Mouse (Mus musculus) embryonic stem cell, embryonic (primary cell): ENCODE data around the gene Ispd.

Experiments
- CTCF ChIA-PET, 4 experiments: fragments of 300-600 bp in 2 of 4; fragments of 350-600 bp in 2 of 4; sonication (Branson Sonifier 250); formaldehyde crosslinking; loops; one replicate each; lab custom pipeline; 2022; ENCODE audit warnings: inconsistent platforms in 2 of 4; lab: Charles Lee
- POLR2A ChIA-PET, 4 experiments: fragments of 300-600 bp in 2 of 4; fragments of 350-600 bp in 2 of 4; sonication (Branson Sonifier 250); formaldehyde crosslinking; loops; one replicate each; lab custom pipeline; 2022; ENCODE audit warnings: antibody characterized with exemption in 4 of 4, inconsistent platforms in 1 of 4; lab: Charles Lee

The Ispd gene

GRCm38 (mm10) chr12:36733673-36734371 lies 352.6 kb downstream of the Ispd start:
- CTCF ChIA-PET: no interaction called here
- POLR2A ChIA-PET: no interaction called here
